Mouse (Mus musculus) frontal cortex, postnatal 10 days (tissue): ENCODE results near the gene Gm1979.
"Not testable (repeated sequence)": the region's sequence is repeated elsewhere in the genome, so short reads cannot be mapped to it uniquely, and the experiment has no call there.

Experiments
- DNase-seq, 2 experiments: peaks; one replicate each; pipeline ENCODE4 v3.0.0; 2022; ENCODE audit warnings: low spot score in 2 of 2, mixed read lengths in 1 of 2

The Gm1979 gene

GRCm38 (mm10) chr5:26004698-26005097 lies at the start of gene Gm1979:
TSS of gene Gm1979 (minus strand) at chr5:26004798.
- not testable (repeated sequence) for DNase-seq

DNA sequence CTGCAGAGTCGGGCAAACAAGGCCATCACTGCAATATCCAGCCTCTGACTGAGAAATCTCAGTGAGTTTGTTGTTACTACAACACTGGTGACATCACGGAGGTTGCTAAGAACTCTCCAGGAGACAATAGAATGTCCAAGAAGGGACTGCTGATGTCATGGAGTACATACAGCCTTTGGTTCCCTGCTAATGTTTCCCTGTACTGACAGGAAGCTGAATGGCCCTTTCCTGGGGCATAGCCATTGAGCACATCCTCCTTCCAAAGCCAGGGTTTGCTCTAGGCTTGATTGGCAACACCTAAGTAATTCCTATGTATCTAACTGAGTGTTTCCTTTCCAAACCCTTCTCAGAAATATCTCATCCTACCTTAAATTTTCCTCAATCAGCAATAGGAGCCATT lies 34.9 kb upstream of the Gm1979 start, which contains the start of gene Speer4a:
Gene Speer4a (minus strand): TSS at position 101 of the 400 bp plus-strand sequence.
- DNase-seq = not testable (repeated sequence)

- not testable (repeated sequence) for DNase-seq
Observed at GRCm38 (mm10) chr5:26022816-26023215, 18.2 kb upstream of the Gm1979 start, which contains the start of gene Gm5862. TSS of gene Gm5862 (minus strand) at chr5:26022916.

- not testable (repeated sequence) for DNase-seq
Observed at GRCm38 (mm10) chr5:26007697-26008096, 3.1 kb upstream of the Gm1979 start.

- DNase-seq = peak; percentile 8 to 25
Observed at GRCm38 (mm10) chr5:26006937-26007695, 2.5 kb upstream of the Gm1979 start.

DNA sequence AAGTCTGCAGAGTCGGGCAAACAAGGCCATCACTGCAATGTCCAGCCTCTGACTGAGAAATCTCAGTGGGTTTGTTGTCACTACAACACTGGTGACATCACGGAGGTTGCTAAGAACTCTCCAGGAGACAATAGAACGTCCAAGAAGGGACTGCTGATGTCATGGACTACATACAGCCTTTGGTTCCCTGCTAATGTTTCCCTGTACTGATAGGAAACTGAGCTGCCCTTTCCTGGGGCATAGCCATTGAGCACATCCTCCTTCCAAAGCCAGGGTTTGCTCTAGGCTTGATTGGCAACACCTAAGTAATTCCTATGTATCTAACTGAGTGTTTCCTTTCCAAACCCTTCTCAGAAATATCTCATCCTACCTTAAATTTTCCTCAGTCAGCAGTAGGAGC lies 16.0 kb downstream of the Gm1979 start, which contains the start of gene Gm21698:
Gene Gm21698 (minus strand): TSS at position 101 of the 400 bp plus-strand sequence.
- DNase-seq = not testable (repeated sequence)

DNA sequence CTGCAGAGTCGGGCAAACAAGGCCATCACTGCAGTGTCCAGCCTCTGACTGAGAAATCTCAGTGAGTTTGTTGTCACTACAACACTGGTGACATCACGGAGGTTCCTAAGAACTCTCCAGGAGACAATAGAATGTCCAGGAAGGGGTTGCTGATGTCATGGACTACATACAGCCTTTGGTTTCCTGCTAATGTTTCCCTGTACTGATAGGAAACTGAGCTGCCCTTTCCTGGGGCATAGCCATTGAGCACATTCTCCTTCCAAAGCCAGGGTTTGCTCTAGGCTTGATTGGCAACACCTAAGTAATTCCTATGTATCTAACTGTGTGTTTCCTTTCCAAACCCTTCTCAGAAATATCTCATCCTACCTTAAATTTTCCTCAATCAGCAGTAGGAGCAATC lies 32.0 kb downstream of the Gm1979 start, which contains the start of gene Gm21680:
Gene Gm21680 (minus strand): TSS at position 101 of the 400 bp plus-strand sequence.
- DNase-seq = not testable (repeated sequence)

GRCm38 (mm10) chr5:25957050-25957449 lies 47.5 kb downstream of the Gm1979 start:
- not testable (repeated sequence) for DNase-seq

DNA sequence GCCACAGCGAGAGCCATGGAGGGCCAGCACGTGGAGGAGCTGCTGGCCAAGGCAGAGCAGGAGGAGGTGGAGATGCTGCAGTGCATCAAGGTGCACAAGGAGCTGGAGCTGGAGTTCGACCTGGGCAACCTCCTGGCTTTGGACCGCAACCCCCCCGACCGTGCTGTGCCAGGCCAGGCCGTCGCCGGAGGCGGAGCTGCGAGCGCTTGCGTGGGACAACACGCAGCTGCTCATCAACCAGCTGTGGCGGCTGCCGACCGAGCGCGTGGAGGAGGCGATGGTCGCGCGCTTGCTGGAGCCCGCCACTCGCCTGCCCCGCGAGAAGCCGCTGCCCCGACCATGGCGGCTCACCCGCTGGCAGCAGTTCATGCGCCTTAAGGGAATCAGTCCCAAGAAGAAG lies 48.0 kb downstream of the Gm1979 start:
- not testable (repeated sequence) for DNase-seq

- not testable (repeated sequence) for DNase-seq
Observed at GRCm38 (mm10) chr5:25954317-25954716, 50.3 kb downstream of the Gm1979 start, which contains the start of gene Gm21671. TSS of gene Gm21671 (minus strand) at chr5:25954417.
